Mouse (Mus musculus) midbrain, embryonic 12.5 days (tissue): ENCODE results near the gene Lhfpl1. TPM values are rescaled to one million over a fixed set of nuclear protein-coding genes. Genes with fewer than 3 reads are reported as not detected.

Source experiments
- polyA plus RNA-seq: library from polyadenylated mRNA; unstranded; fragments of >200 nt; fragmentation: Nextera tagmentation; extraction: Ambion mirVana; gene quantifications from 2 replicates; pipeline ENCODE4 v1.2.1, GENCODE M21; 2016

The Lhfpl1 gene
- polyA plus RNA-seq, 1 experiment from 2014 or later: 0.36 TPM

Other genes with a start within 250 kb of the Lhfpl1 start
- gene Amot, start 156.1 kb upstream of the Lhfpl1 start, polyA plus RNA-seq: 9.6 and 12.1 TPM in 2 replicates